Mouse (Mus musculus) lung, adult 10 weeks (tissue): ENCODE results near the gene Leap2. TPM values are rescaled to one million over a fixed set of nuclear protein-coding genes. Genes with fewer than 3 reads are reported as not detected.

Experiments
- polyA plus RNA-seq: library from polyadenylated mRNA; stranded (reverse); fragments of 350-450 nt; fragmentation: Illumina TruSeq; extraction: RNeasy Lipid Tissue Mini Kit (QIAGEN cat#74804); gene quantifications from one replicate; pipeline ENCODE4 v1.2.3, GENCODE M21; 2014; ENCODE audit warnings: low read depth, low replicate concordance; ENCODE audit not compliant: insufficient read depth

Leap2 gene
- not detected for polyA plus RNA-seq

GRCm38 (mm10) chr11:53423036-53423435 is at the start of gene Leap2:
Gene Leap2, minus strand, starts transcription at chr11:53423170.

GRCm38 (mm10) chr11:53469968-53470695 is 47.2 kb upstream of the Leap2 start, which contains the start of gene Gm9837:
Gene Gm9837, minus strand, starts transcription at chr11:53470479.

GRCm38 (mm10) chr11:53456474-53457371 is 33.8 kb upstream of the Leap2 start, which contains the start of the genes Gm10447 and Shroom1:
Gene Gm10447, minus strand, starts transcription at chr11:53457110.
Gene Shroom1, plus strand, starts transcription at chr11:53457205.

GRCm38 (mm10) chr11:53430670-53431346 is 7.8 kb upstream of the Leap2 start, which contains the start of the genes Uqcrq and Gdf9:
Gene Uqcrq, minus strand, starts transcription at chr11:53430831.
Gene Gdf9, plus strand, starts transcription at chr11:53431023.

Other genes starting within 250 kb of the Leap2 start
- gene Hspa4, start 122.7 kb downstream of the Leap2 start, polyA plus RNA-seq = 51.9 TPM
- gene Zcchc10, start 98.5 kb downstream of the Leap2 start, polyA plus RNA-seq = 13.2 TPM
- gene Aff4, start 72.3 kb downstream of the Leap2 start, polyA plus RNA-seq = 12.3 TPM
- gene Uqcrq, start 7.7 kb upstream of the Leap2 start, polyA plus RNA-seq = 315 TPM
- gene Gdf9, start 7.9 kb upstream of the Leap2 start, polyA plus RNA-seq = 1.0 TPM
- not detected for gene Gm10447, start 33.9 kb upstream of the Leap2 start, polyA plus RNA-seq
- gene Shroom1, start 34.0 kb upstream of the Leap2 start, polyA plus RNA-seq = 0.87 TPM
- gene Gm9837, start 47.3 kb upstream of the Leap2 start, polyA plus RNA-seq = not detected
- gene Gm9945, start 57.0 kb upstream of the Leap2 start, polyA plus RNA-seq = not detected
- gene Sowaha, start 57.1 kb upstream of the Leap2 start, polyA plus RNA-seq = 0.29 TPM
- gene Sept8, start 96.1 kb upstream of the Leap2 start, polyA plus RNA-seq = 21.4 TPM
- gene Kif3a, start 144.2 kb upstream of the Leap2 start, polyA plus RNA-seq = 6.5 TPM
- gene Il4, start 195.5 kb upstream of the Leap2 start, polyA plus RNA-seq = not detected
- not detected for gene Il13, start 211.5 kb upstream of the Leap2 start, polyA plus RNA-seq